Mouse (Mus musculus): ENCODE measurements around the gene Yap1. TPM values are rescaled to one million over a fixed set of nuclear protein-coding genes. Genes with fewer than 3 reads are reported as not detected.

The Yap1 gene
- total RNA-seq, 1 experiment from 2014 or later = 0.58 TPM

Other genes starting within 250 kb of the Yap1 start
- 269 TPM in 2 replicates for gene Tmem123, start 240.6 kb downstream of the Yap1 start, total RNA-seq (2017)
- gene Birc2, start 167.5 kb downstream of the Yap1 start, total RNA-seq (2017) = 97.6 and 113 TPM in 2 replicates
- gene Birc3, start 131.4 kb downstream of the Yap1 start, total RNA-seq (2017) = 676 and 709 TPM in 2 replicates
- gene Cfap300, start 38.2 kb upstream of the Yap1 start, total RNA-seq (2017) = not detected in 2 replicates
- gene Cep126, start 129.7 kb upstream of the Yap1 start, total RNA-seq (2017) = 0.49 TPM in 1 of 2 replicates, not detected in the other

Data from neutrophil, adult 5-6 weeks (primary cell).